Mouse (Mus musculus) myocyte (in vitro differentiated cells): ENCODE results near the gene Limch1. TPM values are rescaled to one million over a fixed set of nuclear protein-coding genes. Genes with fewer than 3 reads are reported as not detected.

ENCODE experiments used
- H3K27me3 ChIP-seq: one replicate; pipeline ENCODE4 v1.6.1; 2011; ENCODE audit not compliant: control insufficient read depth, insufficient read depth, insufficient read length
- H3K36me3 ChIP-seq: one replicate; pipeline ENCODE4 v1.6.1; 2011; ENCODE audit not compliant: control insufficient read depth, insufficient read depth
- H3K4me2 ChIP-seq: one replicate; pipeline ENCODE4 v1.6.1; 2011; ENCODE audit warnings: low read depth, control low read depth
- H3K4me3 ChIP-seq: one replicate; pipeline ENCODE4 v1.5.1; 2011; ENCODE audit warnings: mild to moderate bottlenecking, control low read depth, moderate library complexity
- H3K79me2 ChIP-seq: one replicate; pipeline ENCODE4 v1.6.1; 2011; ENCODE audit not compliant: control insufficient read depth, insufficient read depth
- H3ac ChIP-seq: one replicate; pipeline ENCODE4 v1.6.1; 2011; ENCODE audit not compliant: control insufficient read depth, insufficient read length
- CEBPB ChIP-seq: IDR thresholded peaks from 2 replicates; pipeline ENCODE4 v1.6.1; 2011; ENCODE audit warnings: mild to moderate bottlenecking, moderate library complexity; ENCODE audit not compliant: poor library complexity, insufficient read depth, severe bottlenecking
- E2F4 ChIP-seq: IDR thresholded peaks from one replicate; pipeline ENCODE4 v1.6.1; 2011; ENCODE audit warnings: mild to moderate bottlenecking, control low read depth, moderate library complexity; ENCODE audit not compliant: insufficient read depth
- MAX ChIP-seq: IDR thresholded peaks from one replicate; pipeline ENCODE4 v1.6.1; 2011; ENCODE audit warnings: low read depth, mild to moderate bottlenecking, control low read depth
- MYOD1 ChIP-seq, 3 experiments: IDR thresholded peaks; one replicate each; pipeline ENCODE4 v1.6.1; 2011; ENCODE audit warnings: control low read depth in 2 of 3, low read depth in 2 of 3, mild to moderate bottlenecking in 2 of 3, moderate library complexity in 1 of 3; ENCODE audit not compliant: insufficient read length in 2 of 3, control insufficient read depth in 1 of 3
- MYOG ChIP-seq, 3 experiments: IDR thresholded peaks; one replicate each; pipeline ENCODE4 v1.6.1; 2011; ENCODE audit warnings: control low read depth in 2 of 3, low read depth in 2 of 3, mild to moderate bottlenecking in 2 of 3; ENCODE audit not compliant: insufficient read length in 2 of 3, control insufficient read depth in 1 of 3, insufficient read depth in 1 of 3
- POLR2A ChIP-seq: IDR thresholded peaks from one replicate; pipeline ENCODE4 v1.6.1; 2011; ENCODE audit warnings: low read depth, mild to moderate bottlenecking, control low read depth, moderate library complexity; ENCODE audit not compliant: insufficient read length
- POLR2AphosphoS2 ChIP-seq: IDR thresholded peaks from one replicate; pipeline ENCODE4 v1.6.1; 2011; ENCODE audit warnings: low read depth, control low read depth; ENCODE audit not compliant: insufficient read length
- REST ChIP-seq: IDR thresholded peaks from one replicate; pipeline ENCODE4 v1.6.1; 2011; ENCODE audit warnings: mild to moderate bottlenecking, control low read depth, moderate library complexity; ENCODE audit not compliant: insufficient read depth, insufficient read length
- SRF ChIP-seq: IDR thresholded peaks from one replicate; pipeline ENCODE4 v1.6.1; 2011; ENCODE audit warnings: low read depth; ENCODE audit not compliant: control insufficient read depth, insufficient read length
- TCF12 ChIP-seq: IDR thresholded peaks from one replicate; pipeline ENCODE4 v1.6.1; 2011; ENCODE audit warnings: mild to moderate bottlenecking, control low read depth; ENCODE audit not compliant: poor library complexity, insufficient read depth, severe bottlenecking
- TCF3 ChIP-seq: IDR thresholded peaks from one replicate; pipeline ENCODE4 v1.6.1; 2011; ENCODE audit warnings: low read depth, control low read depth; ENCODE audit not compliant: insufficient read length
- USF1 ChIP-seq: IDR thresholded peaks from one replicate; pipeline ENCODE4 v1.6.1; 2011; ENCODE audit warnings: low read depth, mild to moderate bottlenecking, control low read depth, moderate library complexity
- polyA plus RNA-seq: library from polyadenylated mRNA; unstranded; fragments of >200 nt; fragmentation: generic; extraction: Trizol; gene quantifications from one replicate; pipeline ENCODE4 v1.2.1, GENCODE M21; 2012; ENCODE audit warnings: missing spikeins

Limch1 gene
- polyA plus RNA-seq, 1 experiment: 0.79 TPM

- Histone ChIP-seq H3K79me2 (no peaks in the 10 kb centered on the region), H3K36me3 (no peaks in the 10 kb centered on the region), H3K4me2 (no peak overlapping the region), H3ac (no peak overlapping the region), H3K27me3 (no peaks in the 10 kb centered on the region), H3K4me3 (no peak overlapping the region)
- TF ChIP-seq MYOG (IDR thresholded peaks at IDR 0.05; ENCODE audit: control insufficient read depth in 1 of 3, insufficient read depth in 1 of 3, insufficient read length in 2 of 3, low read depth in 2 of 3) (no peak), TCF12 (no peak), CEBPB (no peak), MAX (no peak)
Measured at GRCm38 (mm10) chr5:66953375-66953774, 207.7 kb downstream of the Limch1 start.

- Histone ChIP-seq H3ac (no peak overlapping the region), H3K4me2 (no peak overlapping the region), H3K36me3 (no peaks in the 10 kb centered on the region), H3K27me3 (no peaks in the 10 kb centered on the region), H3K4me3 (no peak overlapping the region), H3K79me2 (no peaks in the 10 kb centered on the region)
- no peak for TF ChIP-seq MYOD1 (IDR thresholded peaks at IDR 0.05; ENCODE audit: control insufficient read depth in 1 of 3, insufficient read length in 2 of 3, low read depth in 2 of 3)
- TF ChIP-seq TCF3: no peak
- no peak for TF ChIP-seq POLR2A
- no peak for TF ChIP-seq REST
- no peak for TF ChIP-seq CEBPB
- no peak for TF ChIP-seq SRF
- no peak for TF ChIP-seq POLR2AphosphoS2
- TF ChIP-seq MYOG (IDR thresholded peaks at IDR 0.05; ENCODE audit: control insufficient read depth in 1 of 3, insufficient read depth in 1 of 3, insufficient read length in 2 of 3, low read depth in 2 of 3): no peak
- TF ChIP-seq E2F4: no peak
- TF ChIP-seq USF1: no peak
- no peak for TF ChIP-seq MAX
- TF ChIP-seq TCF12: no peak
Measured at GRCm38 (mm10) chr5:66953971-66954644, 208.5 kb downstream of the Limch1 start.

GRCm38 (mm10) chr5:66955245-66955644 is 209.6 kb downstream of the Limch1 start:
- Histone ChIP-seq H3ac (no peak overlapping the region), H3K4me2 (no peak overlapping the region), H3K4me3 (no peak overlapping the region), H3K79me2 (no peaks in the 10 kb centered on the region), H3K36me3 (no peaks in the 10 kb centered on the region), H3K27me3 (no peaks in the 10 kb centered on the region)
- TF ChIP-seq SRF (no peak), CEBPB (no peak), POLR2A (no peak), TCF3 (no peak), MYOD1 (IDR thresholded peaks at IDR 0.05; ENCODE audit: control insufficient read depth in 1 of 3, insufficient read length in 2 of 3, low read depth in 2 of 3) (no peak), MYOG (IDR thresholded peaks at IDR 0.05; ENCODE audit: control insufficient read depth in 1 of 3, insufficient read depth in 1 of 3, insufficient read length in 2 of 3, low read depth in 2 of 3) (no peak), E2F4 (no peak), USF1 (no peak), MAX (no peak), TCF12 (no peak), REST (no peak), POLR2AphosphoS2 (no peak)

- Histone ChIP-seq H3K36me3 (no peaks in the 10 kb centered on the region), H3K27me3 (no peaks in the 10 kb centered on the region), H3K4me3 (no peak overlapping the region), H3K79me2 (no peaks in the 10 kb centered on the region), H3K4me2 (no peak overlapping the region), H3ac (no peak overlapping the region)
- TF ChIP-seq USF1: no peak
- no peak for TF ChIP-seq MYOG (IDR thresholded peaks at IDR 0.05; ENCODE audit: control insufficient read depth in 1 of 3, insufficient read depth in 1 of 3, insufficient read length in 2 of 3, low read depth in 2 of 3)
- no peak for TF ChIP-seq POLR2AphosphoS2
- no peak for TF ChIP-seq TCF12
- no peak for TF ChIP-seq REST
- TF ChIP-seq MAX: no peak
Measured at GRCm38 (mm10) chr5:66957656-66958055, 212.0 kb downstream of the Limch1 start.

- H3K36me3 ChIP-seq: no peaks in the 10 kb centered on the region
- H3K4me2 ChIP-seq: no peak overlapping the region
- H3ac ChIP-seq: no peak overlapping the region
- H3K27me3 ChIP-seq: no peaks in the 10 kb centered on the region
- no peaks in the 10 kb centered on the region for H3K79me2 ChIP-seq
- TF ChIP-seq POLR2AphosphoS2 (no peak), TCF3 (no peak), TCF12 (no peak), MYOD1 (IDR thresholded peaks at IDR 0.05; ENCODE audit: control insufficient read depth in 1 of 3, insufficient read length in 2 of 3, low read depth in 2 of 3) (no peak), MYOG (IDR thresholded peaks at IDR 0.05; ENCODE audit: control insufficient read depth in 1 of 3, insufficient read depth in 1 of 3, insufficient read length in 2 of 3, low read depth in 2 of 3) (no peak), MAX (no peak)
- H3K4me3 ChIP-seq: no peak overlapping the region
Measured at GRCm38 (mm10) chr5:66958118-66958517, 212.5 kb downstream of the Limch1 start.
